Mouse (Mus musculus) kidney, adult 11 months (tissue): Measurements from ENCODE around the gene Selenbp1.

Experiments
- DNase-seq: peaks from one replicate; pipeline ENCODE4 v3.0.0; 2022

Gene Selenbp1

DNA sequence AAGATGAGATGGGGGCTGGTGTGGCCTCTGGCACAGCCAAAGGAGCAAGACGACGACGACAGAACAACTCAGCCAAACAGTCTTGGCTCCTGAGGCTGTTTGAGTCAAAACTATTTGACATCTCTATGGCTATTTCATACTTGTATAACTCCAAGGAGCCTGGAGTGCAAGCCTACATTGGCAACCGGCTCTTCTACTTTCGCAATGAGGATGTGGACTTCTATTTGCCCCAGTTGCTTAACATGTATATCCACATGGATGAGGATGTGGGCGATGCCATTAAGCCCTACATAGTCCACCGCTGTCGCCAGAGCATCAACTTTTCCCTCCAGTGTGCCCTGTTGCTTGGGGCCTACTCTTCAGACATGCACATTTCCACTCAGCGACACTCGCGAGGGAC lies 51.5 kb downstream of the Selenbp1 start:
- no peak for DNase-seq

- DNase-seq: no peak
These were observed 52.7 kb downstream of the Selenbp1 start for GRCm38 (mm10) chr3:94985513-94985912.

- peak; percentile 27 for DNase-seq
These were observed 54.7 kb downstream of the Selenbp1 start for GRCm38 (mm10) chr3:94987578-94987977.

DNA sequence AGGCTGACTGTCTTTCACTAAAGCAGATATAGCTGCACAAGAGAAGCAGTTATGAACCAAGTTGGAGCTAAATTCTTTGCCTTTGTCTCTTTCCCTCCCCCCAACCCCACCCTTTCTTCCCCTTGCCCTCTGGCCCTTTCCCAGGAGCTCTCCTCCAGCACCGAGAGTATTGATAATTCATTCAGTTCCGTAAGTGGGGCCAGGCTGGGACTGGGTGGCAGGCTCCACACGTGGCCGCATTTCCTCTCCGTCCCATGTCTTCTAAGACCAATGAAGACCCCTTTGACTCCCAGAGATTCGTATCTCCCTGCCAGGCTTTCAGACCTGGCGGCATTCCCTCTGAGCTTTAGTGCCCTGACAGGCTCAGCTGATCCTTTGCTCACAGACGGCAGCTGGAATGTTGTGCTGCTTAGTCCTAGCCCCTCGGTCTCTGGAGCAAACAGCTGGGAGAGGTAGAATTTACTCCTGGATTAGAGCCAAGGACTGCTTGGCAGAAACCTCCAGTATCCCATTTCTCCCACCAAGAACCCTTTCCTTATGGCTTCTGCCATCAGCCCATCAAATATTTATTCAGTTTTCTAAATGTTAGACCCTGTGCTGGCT lies 56.4 kb downstream of the Selenbp1 start:
- no peak for DNase-seq
